Mouse (Mus musculus): ENCODE data around the gene Ptpn7. TPM values are rescaled to one million over a fixed set of nuclear protein-coding genes. Genes with fewer than 3 reads are reported as not detected.

Ptpn7 gene
- polyA plus RNA-seq, 1 experiment from 2014 or later: 25.1 TPM

Other genes with a start within 250 kb of the Ptpn7 start
- 2.2 to 4.0 TPM (median 2.3 TPM) in 3 replicates for gene Ppp1r12b, start 176.8 kb upstream of the Ptpn7 start, polyA plus RNA-seq (2018)
- 1.9 to 8.8 TPM (median 2.7 TPM) in 3 replicates for gene Ube2t, start 170.1 kb upstream of the Ptpn7 start, polyA plus RNA-seq (2018)
- not detected in 3 replicates for gene Lgr6, start 27.4 kb upstream of the Ptpn7 start, polyA plus RNA-seq (2018)
- gene Arl8a, start 14.1 kb downstream of the Ptpn7 start, polyA plus RNA-seq (2018): 169 to 332 TPM (median 211 TPM) in 3 replicates
- gene Gpr37l1, start 35.0 kb downstream of the Ptpn7 start, polyA plus RNA-seq (2018): not detected in 3 replicates
- not detected in 3 replicates for gene Elf3, start 125.9 kb downstream of the Ptpn7 start, polyA plus RNA-seq (2018)
- gene Rnpep, start 151.4 kb downstream of the Ptpn7 start, polyA plus RNA-seq (2018): 213 to 249 TPM (median 229 TPM) in 3 replicates
- 30.4 to 76.6 TPM (median 32.5 TPM) in 3 replicates for gene Timm17a, start 181.1 kb downstream of the Ptpn7 start, polyA plus RNA-seq (2018)
- not detected in 3 replicates for gene Lmod1, start 192.1 kb downstream of the Ptpn7 start, polyA plus RNA-seq (2018)
- gene Shisa4, start 242.5 kb downstream of the Ptpn7 start, polyA plus RNA-seq (2018): 0.16 to 1.4 TPM (median 0.23 TPM) in 3 replicates

All from macrophage (primary cell).